Mouse (Mus musculus) liver (tissue): ENCODE measurements at regions not wholly inside any gene's neighbourhood (a gene's known extent, or its start where the extent isn't known, plus 50 kb on each side); places are given as distances from the start of the nearest gene placed in this dataset.

Experiments used
- DNase-seq: peaks from one replicate; pipeline ENCODE4 v3.0.0-alpha.2; 2020; ENCODE audit warnings: mixed read lengths

DNA sequence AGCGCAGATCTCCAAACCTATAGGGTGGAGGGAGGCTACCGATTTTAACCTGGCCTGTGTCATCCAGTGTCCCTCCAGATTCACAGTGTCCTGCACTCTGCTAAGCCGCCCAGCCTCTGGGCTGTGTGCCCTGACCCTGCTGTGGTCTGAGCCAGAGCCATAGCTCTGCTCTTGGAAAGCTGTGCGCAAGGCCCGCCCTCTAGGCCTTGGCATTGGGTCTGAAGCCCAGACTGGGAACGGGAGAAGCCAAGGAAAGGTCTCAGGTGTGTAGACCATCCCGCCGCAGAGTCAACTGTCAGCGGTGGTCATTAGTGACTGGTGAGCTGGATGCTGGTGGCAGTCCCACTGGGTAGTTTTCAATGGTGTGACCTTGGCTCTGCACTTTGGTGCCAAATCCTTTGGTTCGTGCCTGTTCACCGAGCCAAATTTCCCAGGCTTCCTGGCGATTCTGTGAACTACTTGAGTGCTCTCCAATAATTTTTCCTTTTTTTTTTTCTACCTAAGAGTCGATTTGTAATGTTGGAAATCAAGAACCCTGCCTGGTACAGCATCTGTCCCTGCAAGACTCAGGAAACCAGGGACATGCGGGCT, 52.0 kb upstream of the Ptgfrn start:
- DNase-seq: no peak

DNA sequence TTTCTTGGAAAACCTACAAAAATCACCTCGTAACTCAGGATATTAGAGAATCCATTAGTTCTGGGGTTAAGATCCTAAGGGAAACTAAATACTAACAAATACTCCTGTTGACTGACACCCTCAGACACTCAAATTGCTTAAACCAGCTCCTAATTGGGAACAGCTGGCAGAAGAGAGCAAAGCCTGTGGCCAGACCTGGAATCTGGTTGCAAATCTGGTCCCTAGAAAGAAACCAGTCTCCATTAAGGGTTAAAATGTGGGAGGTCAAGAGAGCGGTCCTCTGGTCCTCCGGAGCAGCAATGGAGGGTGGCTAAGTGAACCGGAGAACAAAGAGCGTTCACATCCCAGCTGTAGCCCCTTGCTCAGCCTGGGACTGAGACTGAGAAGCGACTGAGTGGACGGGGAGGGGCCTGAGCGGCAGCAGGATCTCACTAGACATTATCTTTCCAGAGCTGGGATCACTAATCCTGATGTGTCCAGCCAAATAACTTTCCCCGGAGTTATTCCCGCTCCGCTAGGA, 51.4 kb upstream of the Ptgfrn start:
- DNase-seq: peak; percentile 5
